Mouse (Mus musculus) liver, embryonic 11.5 days (tissue): ENCODE measurements around the gene Gm11437. TPM values are rescaled to one million over a fixed set of nuclear protein-coding genes. Genes with fewer than 3 reads are reported as not detected.

Experiments
- ATAC-seq: fragments of 200-750 bp; cut with Nextera tagmentation; replicated peaks from 2 replicates; pipeline ENCODE4 v1.8.0; 2017; ENCODE audit warnings: moderate number of reproducible peaks, mild to moderate bottlenecking, moderate TSS enrichment, moderate library complexity; ENCODE audit not compliant: low FRiP score
- DNase-seq: peaks from one replicate; pipeline ENCODE4 v3.0.0-alpha.2; 2017; ENCODE audit warnings: low spot score
- H3K27ac ChIP-seq: fragments of 300-500 bp; sonication (generic); 2 replicates; pipeline ENCODE4 v1.5.1; 2014; ENCODE audit warnings: mild to moderate bottlenecking, low read depth, low read length, control low read depth
- H3K27me3 ChIP-seq: fragments of 300-500 bp; sonication (generic); replicated peaks from 2 replicates; pipeline ENCODE4 v1.6.1; 2014; ENCODE audit warnings: low read length, mixed read lengths; ENCODE audit not compliant: control insufficient read depth, insufficient read depth
- H3K36me3 ChIP-seq: fragments of 300-500 bp; sonication (generic); 2 replicates; pipeline ENCODE4 v1.6.1; 2014; ENCODE audit warnings: mild to moderate bottlenecking, low read length, moderate library complexity, mixed read lengths; ENCODE audit not compliant: control insufficient read depth, insufficient read depth
- H3K4me1 ChIP-seq: fragments of 300-500 bp; sonication (generic); replicated peaks from 2 replicates; pipeline ENCODE4 v1.6.1; 2014; ENCODE audit warnings: low read length, mixed read lengths; ENCODE audit not compliant: control insufficient read depth, insufficient read depth
- H3K4me2 ChIP-seq: fragments of 300-500 bp; sonication (generic); 2 replicates; pipeline ENCODE4 v1.6.1; 2014; ENCODE audit warnings: mild to moderate bottlenecking, control low read depth, moderate library complexity
- H3K4me3 ChIP-seq: fragments of 300-500 bp; sonication (generic); 2 replicates; pipeline ENCODE4 v1.5.1; 2014; ENCODE audit warnings: low read depth, low read length, control low read depth
- H3K9ac ChIP-seq: fragments of 300-500 bp; sonication (generic); 2 replicates; pipeline ENCODE4 v1.6.1; 2014; ENCODE audit warnings: low read depth, low read length, control low read depth
- H3K9me3 ChIP-seq: fragments of 300-500 bp; sonication (generic); 2 replicates; pipeline ENCODE4 v1.6.1; 2016; ENCODE audit warnings: low read length, inconsistent platforms, mixed read lengths; ENCODE audit not compliant: control insufficient read depth
- WGBS: fragments of 180-500 bp; shearing (Covaris S2); extraction: QIAGEN DNeasy Blood & Tissue Kit; methylation state at CpG from one replicate; pipeline ENCODE4 v1.1.7; 2014; 5-methylcytosine and 5-hydroxymethylcytosine counted together
- polyA plus RNA-seq: library from polyadenylated mRNA; unstranded; fragments of >200 nt; fragmentation: Nextera tagmentation; extraction: Ambion mirVana; gene quantifications from 2 replicates; pipeline ENCODE4 v1.2.1, GENCODE M21; 2014

The Gm11437 gene
- polyA plus RNA-seq, 1 experiment from 2014 or later = not detected

- H3K27me3 ChIP-seq = no peaks in the 10 kb centered on the region
- peak within 1 kb of the TSS; percentile 89 for H3K9ac ChIP-seq
- peak within 1 kb of the TSS; percentile 82 for H3K4me2 ChIP-seq
- peaks cover 11% of the 10 kb centered on the region; the same call in 1 of the 2 replicates for H3K36me3 ChIP-seq
- peak within 1 kb of the TSS; percentile 76 for H3K4me3 ChIP-seq
- ATAC-seq = peak; percentile 87
- H3K9me3 ChIP-seq = no peaks in the 10 kb centered on the region
- peak; percentile 87 for DNase-seq
- WGBS = under 1% methylated on average over 81 of the region's 83 CpGs
- H3K4me1 ChIP-seq = peaks cover 7% of the 10 kb centered on the region; the same call in 1 of the 2 replicates
- peak within 1 kb of the TSS; percentile 74 for H3K27ac ChIP-seq
Observed at GRCm38 (mm10) chr11:84128943-84129798, 38.1 kb downstream of the Gm11437 start, which contains the start of the genes Tada2a and Acaca. Tada2a (minus strand) TSS chr11:84129600. Acaca (plus strand) TSS chr11:84129672.

GRCm38 (mm10) chr11:84127977-84128376, 39.3 kb downstream of the Gm11437 start:
- H3K9ac ChIP-seq = no peak overlapping the region
- WGBS = 71% methylated on average over 4 of the region's 4 CpGs
- peaks cover 7% of the 10 kb centered on the region; the same call in 1 of the 2 replicates for H3K4me1 ChIP-seq
- no peak for ATAC-seq
- no peaks in the 10 kb centered on the region for H3K27me3 ChIP-seq
- no peak for DNase-seq
- H3K9me3 ChIP-seq = no peaks in the 10 kb centered on the region
- peak overlapping the region; percentile 76 for H3K4me3 ChIP-seq
- H3K36me3 ChIP-seq = peaks cover 11% of the 10 kb centered on the region; the same call in 1 of the 2 replicates
- peak overlapping the region; percentile 82 for H3K4me2 ChIP-seq
- H3K27ac ChIP-seq = no peak overlapping the region

- no peak overlapping the region for H3K9ac ChIP-seq
- no peak overlapping the region for H3K4me2 ChIP-seq
- WGBS = 83% methylated on average over 12 of the region's 12 CpGs
- no peaks in the 10 kb centered on the region for H3K27me3 ChIP-seq
- peaks cover 33% of the 10 kb centered on the region; the same call in 1 of the 2 replicates for H3K36me3 ChIP-seq
- no peak overlapping the region for H3K4me3 ChIP-seq
- H3K4me1 ChIP-seq = peaks cover 11% of the 10 kb centered on the region; the same call in 1 of the 2 replicates
- H3K27ac ChIP-seq = no peak overlapping the region; the same call in 1 of the 2 replicates
- H3K9me3 ChIP-seq = no peaks in the 10 kb centered on the region
- ATAC-seq (no peak), DNase-seq (no peak)
Observed at GRCm38 (mm10) chr11:84121051-84121956, 46.0 kb downstream of the Gm11437 start.

- ATAC-seq = no peak
- H3K36me3 ChIP-seq = peaks cover 30% of the 10 kb centered on the region; the same call in 1 of the 2 replicates
Observed at GRCm38 (mm10) chr11:84117431-84117830, 49.8 kb downstream of the Gm11437 start.

GRCm38 (mm10) chr11:84116221-84116620, 51.1 kb downstream of the Gm11437 start:
- Histone ChIP-seq H3K4me3 (no peak overlapping the region), H3K36me3 (peaks cover 30% of the 10 kb centered on the region; the same call in 1 of the 2 replicates), H3K9me3 (no peaks in the 10 kb centered on the region), H3K4me2 (no peak overlapping the region), H3K27me3 (no peaks in the 10 kb centered on the region), H3K27ac (no peak overlapping the region), H3K4me1 (peaks cover 6% of the 10 kb centered on the region; the same call in 1 of the 2 replicates), H3K9ac (no peak overlapping the region)
- 64% methylated on average over 2 of the region's 2 CpGs for WGBS
- DNase-seq = no peak
- ATAC-seq = no peak

More at GRCm38 (mm10) chr11:84117431-84117830, 49.8 kb downstream of the Gm11437 start:
- Histone ChIP-seq H3K27me3 (no peaks in the 10 kb centered on the region), H3K27ac (no peak overlapping the region), H3K4me2 (no peak overlapping the region), H3K4me3 (no peak overlapping the region), H3K4me1 (peaks cover 11% of the 10 kb centered on the region; the same call in 1 of the 2 replicates), H3K9me3 (no peaks in the 10 kb centered on the region), H3K9ac (no peak overlapping the region)
- DNase-seq = no peak
- 87% methylated on average over 4 of the region's 4 CpGs for WGBS

GRCm38 (mm10) chr11:84115646-84116045, 51.6 kb downstream of the Gm11437 start:
- Histone ChIP-seq H3K4me3 (no peak overlapping the region), H3K4me1 (peaks cover under 1% of the 10 kb centered on the region; the same call in 1 of the 2 replicates), H3K27ac (no peak overlapping the region), H3K9me3 (no peaks in the 10 kb centered on the region), H3K9ac (no peak overlapping the region), H3K4me2 (no peak overlapping the region), H3K36me3 (peaks cover 24% of the 10 kb centered on the region; the same call in 1 of the 2 replicates), H3K27me3 (no peaks in the 10 kb centered on the region)
- no peak for DNase-seq
- WGBS = 90% methylated on average over 9 of the region's 9 CpGs
- no peak for ATAC-seq

GRCm38 (mm10) chr11:84113623-84114022, 53.7 kb downstream of the Gm11437 start:
- no peak for ATAC-seq
- H3K27me3 ChIP-seq = no peaks in the 10 kb centered on the region
- WGBS = 89% methylated on average over 5 of the region's 5 CpGs
- no peak overlapping the region for H3K9ac ChIP-seq
- peaks cover 18% of the 10 kb centered on the region for H3K36me3 ChIP-seq
- H3K27ac ChIP-seq = no peak overlapping the region
- no peak overlapping the region for H3K4me3 ChIP-seq
- DNase-seq = no peak
- H3K4me2 ChIP-seq = no peak overlapping the region
- no peaks in the 10 kb centered on the region for H3K4me1 ChIP-seq
- H3K9me3 ChIP-seq = no peaks in the 10 kb centered on the region

GRCm38 (mm10) chr11:84107137-84107536, 60.1 kb downstream of the Gm11437 start:
- 56% methylated on average over 2 of the region's 2 CpGs for whole genome bisulfite sequencing
- Histone ChIP-seq H3K4me1 (no peaks in the 10 kb centered on the region), H3K36me3 (peaks cover 27% of the 10 kb centered on the region), H3K4me2 (no peak overlapping the region), H3K4me3 (no peak overlapping the region), H3K9ac (no peak overlapping the region), H3K9me3 (no peaks in the 10 kb centered on the region), H3K27me3 (no peaks in the 10 kb centered on the region), H3K27ac (no peak overlapping the region)
- DNase-seq = no peak
- ATAC-seq = no peak
